Mouse (Mus musculus): ENCODE data around the gene Ttc6.

Gene Ttc6

DNA sequence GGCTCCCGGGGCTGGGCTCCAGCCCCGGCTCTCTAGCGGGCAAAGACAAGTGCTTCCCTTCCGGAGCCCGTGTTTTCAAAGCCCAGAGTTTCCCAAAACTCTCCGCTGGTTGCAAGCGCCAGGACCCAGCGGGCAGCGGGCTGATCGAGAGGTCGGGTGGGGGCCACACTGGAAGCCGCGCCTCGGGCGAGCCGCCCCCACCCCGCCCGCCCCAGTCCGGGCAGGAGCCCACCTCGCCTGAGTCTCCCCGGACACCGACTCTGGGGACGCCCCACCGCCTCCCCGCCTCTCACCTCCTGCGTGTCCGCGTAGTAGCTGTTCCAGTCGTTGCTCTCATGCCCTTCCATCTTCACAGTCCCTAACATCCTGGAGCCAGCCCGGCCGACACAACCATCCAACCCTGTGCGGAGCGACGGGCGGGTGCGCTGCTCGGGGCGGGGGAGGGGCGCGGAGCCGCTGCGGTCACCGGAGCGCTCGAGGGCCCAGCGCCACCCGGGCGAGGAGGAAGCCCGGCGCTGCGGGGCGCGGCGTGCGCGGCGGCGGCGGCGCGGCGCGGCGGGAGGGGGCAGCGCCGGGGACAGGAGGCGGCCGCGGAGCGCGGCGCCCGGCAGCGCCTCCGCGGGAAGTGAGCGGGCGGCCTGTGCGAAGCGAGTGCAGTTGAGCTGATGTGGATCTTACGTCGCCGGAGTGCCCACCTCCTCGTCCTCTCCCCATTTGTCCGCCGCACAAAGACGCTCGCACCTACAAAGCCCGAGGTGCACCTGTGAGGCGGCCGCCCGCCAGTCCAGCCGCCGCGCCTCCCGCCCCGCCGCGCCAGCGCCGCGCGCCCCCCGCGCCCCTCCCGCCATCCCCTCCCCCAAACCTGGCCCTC lies 18.3 kb upstream of the Ttc6 start:
- no peak for DNase-seq (ENCODE audit: low read depth)

DNA sequence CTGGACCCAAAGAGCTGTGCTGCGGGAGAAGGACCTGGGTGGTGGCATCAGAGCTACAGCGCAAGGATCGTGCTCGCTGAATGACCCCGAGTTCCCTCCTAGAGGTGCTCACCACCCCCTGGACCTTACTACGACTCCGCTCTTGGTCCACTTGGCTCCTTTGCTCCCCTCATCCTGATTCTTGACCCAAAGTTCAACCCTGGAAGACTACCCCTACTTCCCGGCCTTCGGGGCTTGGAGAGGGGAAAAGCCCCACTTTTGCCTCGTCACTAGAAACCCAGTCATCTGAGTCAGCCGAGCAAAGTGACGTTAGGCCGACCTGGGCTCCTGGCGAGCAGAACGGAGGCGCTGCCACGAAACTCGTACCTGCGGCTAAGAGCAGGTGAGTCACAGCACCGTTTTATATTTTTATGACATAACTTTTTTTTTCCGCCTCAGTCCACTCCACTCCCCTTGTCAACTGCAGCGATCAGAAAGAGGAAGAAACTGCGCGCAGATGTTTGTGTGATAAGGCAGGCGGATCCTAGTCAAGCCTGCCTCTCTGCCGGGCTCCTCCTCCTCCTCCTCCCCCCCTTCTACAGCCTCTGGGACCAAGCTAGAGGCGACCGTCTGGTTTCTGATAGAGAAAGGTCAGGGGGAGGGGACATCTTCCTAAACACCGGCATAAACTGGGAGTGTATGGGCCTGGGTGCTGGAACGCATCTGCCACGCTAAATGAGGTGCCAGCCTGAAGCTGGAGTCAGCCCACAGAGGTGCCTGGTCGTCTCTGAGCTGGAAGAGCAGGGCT lies 17.3 kb upstream of the Ttc6 start, which contains the start of gene Foxa1:
Gene Foxa1 (minus strand): TSS at position 502 of the 787 bp plus-strand sequence.
- no peak for DNase-seq (ENCODE audit: low read depth)

DNA sequence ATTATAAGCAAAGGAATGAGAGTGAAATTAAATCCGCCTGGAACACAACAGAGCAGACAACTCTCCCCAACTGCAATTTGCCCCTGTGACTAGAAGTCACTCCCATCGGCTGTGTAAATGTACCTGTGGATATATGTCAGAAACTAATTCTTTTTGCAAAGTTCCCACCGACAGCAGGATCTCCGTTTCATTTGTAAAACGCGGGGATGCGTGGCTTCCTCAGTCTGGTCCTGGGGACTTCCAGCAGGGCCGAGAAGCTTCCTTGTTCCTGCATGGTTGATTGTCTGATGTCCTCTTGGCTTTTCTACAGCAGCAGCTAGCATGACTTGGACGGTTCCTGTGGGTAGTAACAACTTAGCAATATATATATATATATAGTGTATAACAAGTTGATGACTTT lies 16.0 kb upstream of the Ttc6 start:
- no peak for DNase-seq (ENCODE audit: low read depth)

DNA sequence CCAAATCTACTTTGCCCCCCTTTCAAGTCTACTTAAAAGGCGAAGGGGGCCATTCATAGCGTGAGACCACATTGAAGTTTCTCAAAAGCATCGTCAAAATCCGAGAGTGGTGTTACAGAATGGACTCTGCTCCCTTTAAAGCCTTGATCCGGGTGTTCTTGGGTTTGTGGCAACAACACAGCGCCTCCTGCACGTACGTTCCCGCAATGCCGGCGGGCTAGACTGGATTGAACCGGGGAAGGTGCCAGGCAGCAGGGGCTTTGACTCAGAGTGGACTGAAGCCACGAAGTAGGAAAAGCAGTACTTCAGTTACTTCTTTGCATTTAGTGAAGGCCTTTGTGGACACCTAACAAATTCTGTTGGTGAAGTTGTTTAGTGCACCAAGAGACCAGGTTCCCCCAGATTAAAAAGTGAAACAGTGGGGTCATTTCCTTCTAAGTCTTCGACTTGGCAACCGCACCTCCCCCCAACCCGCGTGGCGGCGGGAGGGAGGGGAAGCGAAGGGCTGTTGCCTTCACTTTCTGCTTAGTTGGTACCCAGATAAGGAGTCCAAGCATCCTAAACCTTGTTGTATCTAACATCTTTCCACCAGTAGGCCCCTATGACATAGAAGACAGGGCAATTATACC lies 15.4 kb upstream of the Ttc6 start:
- no peak for DNase-seq (ENCODE audit: low read depth)

DNA sequence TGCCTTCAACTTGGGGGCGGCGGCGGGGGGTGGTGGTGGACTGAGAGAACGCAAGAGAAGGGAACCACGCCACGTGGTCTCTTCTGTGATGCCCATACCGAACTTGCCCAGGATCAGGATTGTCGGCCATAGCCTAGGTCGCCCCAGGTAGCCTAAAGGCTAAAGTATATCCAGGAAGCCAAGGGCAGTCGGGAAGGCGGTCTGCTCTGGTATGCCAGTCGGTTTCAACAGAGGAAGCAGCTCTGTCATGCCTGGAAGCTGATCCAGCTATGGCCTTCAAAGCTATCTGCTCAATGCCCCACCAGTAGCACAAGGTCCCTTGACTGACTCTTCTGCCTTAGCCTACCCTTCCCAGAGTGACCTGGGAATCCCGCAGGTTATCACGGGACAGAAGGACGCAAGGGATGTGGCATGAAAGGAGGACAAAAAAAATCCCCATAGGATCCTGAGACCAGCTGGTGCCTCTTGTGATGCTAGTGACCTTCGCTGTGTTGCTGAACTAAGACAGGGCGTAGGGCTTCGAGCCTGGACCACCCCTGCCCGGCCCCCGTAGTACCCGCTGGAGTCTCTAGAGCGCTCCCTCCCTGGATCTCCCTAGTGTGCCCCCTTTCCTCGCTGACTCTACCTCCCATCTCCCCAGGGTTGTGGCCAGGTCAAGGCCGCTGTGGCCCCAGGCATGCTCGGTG lies 14.8 kb upstream of the Ttc6 start:
- DNase-seq (ENCODE audit: low read depth) = no peak

DNA sequence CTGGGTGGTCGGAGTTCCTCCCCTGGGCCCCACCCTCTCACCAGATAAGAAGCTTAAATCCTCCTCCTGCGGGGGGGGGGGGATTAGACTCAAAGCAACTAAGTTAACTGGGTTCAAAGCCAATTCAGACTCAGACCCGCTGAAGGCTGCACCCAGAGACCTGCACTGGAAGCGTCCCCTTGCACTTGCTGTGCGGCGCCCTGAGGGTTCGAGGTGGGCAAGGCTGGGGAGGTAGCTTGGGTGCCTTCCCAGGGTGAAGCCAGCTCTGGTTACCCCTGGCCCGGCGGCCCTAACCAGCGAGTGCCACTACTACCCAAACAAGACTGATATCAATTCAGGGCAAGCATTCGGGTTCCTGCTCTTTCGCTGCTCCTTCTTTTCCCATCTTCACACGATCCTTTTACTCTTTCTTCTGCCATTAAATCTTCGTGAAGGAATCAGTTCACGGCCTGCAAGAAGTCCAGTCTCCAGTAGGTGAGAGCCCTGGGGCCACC lies 14.2 kb upstream of the Ttc6 start:
- no peak for DNase-seq (ENCODE audit: low read depth)

DNA sequence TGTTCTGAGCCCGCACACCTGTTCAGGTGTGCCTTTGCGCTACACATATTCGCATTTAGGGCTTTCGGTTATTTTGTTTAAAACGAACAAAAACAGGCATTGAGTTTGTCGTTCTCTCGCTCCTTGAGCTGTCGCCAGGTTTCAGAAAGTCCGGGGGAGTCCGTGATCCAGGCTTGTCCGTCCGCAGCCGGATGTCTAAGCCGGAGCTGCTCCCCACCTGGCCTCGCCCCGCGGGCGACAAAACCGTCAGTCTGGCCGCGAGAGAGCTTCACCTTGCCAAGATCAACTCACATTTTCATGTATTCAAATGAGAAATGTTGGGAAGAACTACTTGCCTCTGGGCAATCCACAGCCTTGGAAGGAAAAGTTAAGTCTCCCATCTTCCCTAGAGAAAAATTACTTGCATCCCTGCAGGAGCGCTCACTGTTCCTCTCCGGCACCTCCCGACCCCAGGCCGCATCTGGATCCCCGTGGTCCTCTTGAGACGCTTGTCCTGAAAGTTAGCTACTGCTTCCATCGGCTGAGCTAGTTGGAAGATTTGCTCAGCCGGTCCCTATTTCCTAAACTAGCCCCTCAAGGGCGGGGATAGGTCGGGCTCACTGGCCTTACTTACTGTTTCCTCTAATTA lies 13.6 kb upstream of the Ttc6 start:
- DNase-seq (ENCODE audit: low read depth) = no peak

DNA sequence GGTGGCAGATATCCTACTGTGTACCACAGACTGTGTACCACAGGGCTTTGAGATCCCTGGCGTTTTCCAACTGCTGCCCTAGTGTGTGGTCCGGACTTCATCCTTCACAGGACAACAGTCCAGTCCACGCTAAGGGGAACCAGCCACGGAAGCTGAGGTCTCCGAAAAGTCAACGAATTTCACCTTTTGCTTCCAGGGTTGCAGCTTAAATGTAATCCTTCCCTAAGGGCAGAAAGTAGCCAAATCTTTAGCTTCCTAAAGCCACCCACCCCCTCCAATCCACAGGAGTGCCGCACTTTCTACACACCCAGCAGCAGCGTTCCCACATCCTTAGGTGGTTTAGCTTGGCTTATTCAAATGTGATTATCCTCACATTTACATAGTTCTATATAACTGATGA lies 13.0 kb upstream of the Ttc6 start:
- no peak for DNase-seq (ENCODE audit: low read depth)

DNA sequence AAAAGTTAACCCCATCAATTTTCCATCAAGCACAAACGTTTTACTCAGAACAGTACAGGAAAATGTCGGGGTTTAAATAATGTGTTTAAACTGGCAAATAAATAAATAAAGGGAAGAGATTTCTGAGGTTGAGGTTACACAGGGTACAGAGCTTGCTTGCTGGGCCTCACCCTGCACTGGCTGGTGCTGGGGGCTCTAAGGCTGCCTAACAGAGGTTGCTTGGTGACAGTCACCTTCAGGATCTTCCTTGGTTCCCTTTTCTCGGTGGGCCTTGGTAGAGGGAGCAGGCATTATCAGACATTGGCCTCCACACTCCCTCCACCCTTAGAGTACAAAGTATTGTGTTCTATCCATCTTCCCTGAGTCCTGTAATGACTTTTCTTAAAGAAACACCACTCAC lies 11.6 kb upstream of the Ttc6 start:
- DNase-seq (ENCODE audit: low read depth) = no peak

DNA sequence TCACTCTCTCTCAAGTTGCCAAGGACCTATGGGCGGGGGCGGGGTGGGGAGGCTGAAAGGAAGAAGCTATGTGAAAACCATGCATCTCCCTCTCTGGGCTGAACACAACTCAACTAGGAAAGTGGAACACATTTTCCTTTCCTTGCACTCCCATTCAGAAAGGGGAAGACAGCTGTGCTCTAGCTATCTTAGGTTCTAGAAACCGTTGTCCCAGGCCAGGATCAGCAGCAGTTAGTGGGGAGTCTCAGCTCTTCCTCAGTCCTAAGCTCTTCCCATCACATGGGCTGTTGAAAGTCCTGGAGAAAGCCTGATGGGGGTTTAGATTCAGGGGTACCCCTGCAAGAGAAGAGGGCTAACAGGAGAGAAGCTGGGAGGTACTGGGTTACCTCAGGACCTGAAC lies 9.8 kb upstream of the Ttc6 start:
- no peak for DNase-seq (ENCODE audit: low read depth)

DNA sequence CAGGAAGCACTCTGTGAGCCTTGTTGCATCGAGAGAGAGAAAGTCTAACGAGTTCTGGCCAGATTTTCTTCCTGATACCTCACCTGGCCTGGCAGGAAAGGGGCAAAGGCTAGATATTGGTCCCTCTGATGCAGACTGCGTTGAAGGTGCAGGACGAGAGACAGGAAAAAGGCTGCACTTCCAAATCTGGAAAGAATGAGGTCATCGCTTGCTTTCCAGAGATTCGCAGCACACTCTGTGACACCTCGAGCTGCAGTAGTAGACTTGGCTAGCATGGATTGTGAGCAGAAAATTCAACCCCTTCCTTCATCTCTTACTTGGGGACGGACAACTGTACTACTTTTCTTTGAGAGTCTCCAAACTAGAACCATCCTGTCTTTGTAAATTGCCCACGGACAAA lies 7.9 kb downstream of the Ttc6 start:
- DNase-seq (ENCODE audit: low read depth) = no peak

DNA sequence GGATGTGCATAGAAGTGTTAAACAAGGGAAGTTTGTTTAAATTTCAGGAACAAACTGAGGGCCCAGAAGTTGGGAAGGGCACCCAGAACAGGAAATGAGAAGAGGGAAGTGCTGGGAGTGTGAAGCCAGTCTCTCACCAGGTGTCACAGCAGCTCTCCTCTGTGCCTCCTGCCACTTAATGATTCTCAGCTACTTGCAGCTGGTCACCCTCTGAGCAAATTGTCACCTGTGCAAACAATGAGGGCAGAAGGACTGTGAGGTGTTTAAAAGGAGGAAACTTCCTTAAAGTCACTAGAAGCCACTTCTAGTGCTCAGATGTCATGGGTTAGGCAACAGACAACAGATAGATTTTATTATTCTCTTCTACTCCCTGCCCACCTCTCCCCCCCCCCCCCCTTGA lies 8.5 kb downstream of the Ttc6 start:
- no peak for DNase-seq (ENCODE audit: low read depth)

DNA sequence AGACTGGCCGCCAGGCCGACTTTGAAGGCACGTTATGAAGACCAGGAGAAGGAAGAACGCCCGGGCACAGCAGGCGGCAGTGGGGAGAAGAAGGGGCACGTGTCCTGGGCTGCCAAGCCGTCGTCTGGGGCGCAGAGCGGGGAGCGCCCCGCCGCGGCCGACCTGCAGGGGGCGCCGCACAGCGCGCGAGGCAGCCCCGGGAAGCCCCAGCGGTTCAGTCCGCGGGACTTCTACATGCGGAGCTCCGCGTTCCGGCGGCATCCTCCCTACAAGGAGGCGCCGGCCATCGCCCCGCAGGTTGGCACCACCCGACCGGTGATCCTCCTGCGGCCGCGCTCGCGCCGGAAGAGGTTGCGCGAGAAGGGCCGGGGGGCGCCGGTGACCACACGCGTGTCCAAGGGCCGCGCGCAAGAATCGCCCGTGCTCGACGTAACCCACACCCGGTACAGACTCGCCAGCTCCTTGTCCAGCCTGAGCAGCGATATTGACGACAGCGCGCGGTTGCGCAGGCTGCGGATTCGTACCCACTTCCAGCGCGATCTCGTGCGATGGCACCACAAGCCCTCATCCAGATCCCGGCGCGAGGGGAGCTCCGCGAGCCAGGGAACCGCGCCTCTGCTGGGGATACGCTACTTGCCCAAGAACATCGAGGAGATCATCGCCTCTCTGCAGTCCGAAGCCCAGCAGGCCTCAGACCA lies 12.2 kb downstream of the Ttc6 start:
- DNase-seq (ENCODE audit: low read depth) = no peak

DNA sequence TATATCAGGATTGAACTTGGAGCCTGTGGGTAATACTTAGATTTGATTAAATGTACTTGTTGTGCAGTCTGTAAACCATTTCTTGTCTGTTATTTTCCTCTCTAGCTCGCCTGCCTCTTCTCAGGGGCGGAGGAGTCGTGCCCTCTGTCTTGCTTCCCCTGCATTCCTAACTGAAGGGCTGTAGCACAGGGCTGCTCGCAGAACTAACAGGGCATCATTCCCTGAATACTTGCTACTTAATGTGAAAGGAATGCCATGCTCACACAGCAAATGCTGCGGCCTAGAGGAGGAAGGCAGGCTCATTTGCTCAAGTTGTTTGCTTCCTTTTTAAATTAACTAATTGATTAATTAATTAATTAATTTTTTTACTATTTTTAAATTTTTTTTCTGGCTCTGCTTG lies 43.7 kb downstream of the Ttc6 start:
- DNase-seq (ENCODE audit: low read depth) = no peak

DNA sequence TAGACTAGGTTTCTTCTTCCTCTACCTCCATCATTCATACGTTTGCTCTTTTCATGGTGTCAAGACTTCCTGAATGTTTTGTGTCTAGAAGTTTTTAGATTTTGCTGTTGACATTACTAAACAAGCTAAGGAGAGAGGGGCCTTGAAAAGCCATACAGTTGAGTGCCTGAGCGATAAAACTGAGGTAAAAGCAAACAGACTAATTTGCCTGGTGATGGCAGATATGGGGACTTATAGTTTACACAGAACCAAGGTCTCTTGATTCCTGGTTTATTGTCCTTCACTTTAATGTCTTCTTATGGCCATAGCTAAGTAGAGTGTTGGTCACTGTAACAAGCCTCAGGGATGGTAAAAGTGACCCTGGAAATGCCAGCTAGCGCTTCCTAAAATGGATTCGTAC lies 51.2 kb downstream of the Ttc6 start:
- no peak for DNase-seq (ENCODE audit: low read depth)

DNA sequence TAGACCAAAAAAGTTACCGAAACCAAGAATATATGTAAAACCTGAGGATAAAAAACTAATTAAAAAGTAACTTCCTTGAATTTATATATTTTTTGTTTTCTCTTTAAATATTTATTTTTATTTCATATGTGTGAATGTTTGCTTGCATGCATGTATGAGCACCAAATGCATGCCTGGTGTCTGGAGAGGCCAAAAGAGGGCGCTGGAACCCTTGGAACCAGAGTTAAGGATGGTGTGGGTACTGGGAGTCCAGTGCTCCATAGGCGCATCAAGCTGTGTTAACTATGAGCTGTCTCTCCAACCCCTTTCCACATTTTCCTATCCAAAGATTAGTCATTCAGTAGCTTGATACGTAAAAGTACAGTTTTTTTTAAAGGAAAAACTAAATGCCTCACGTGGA lies 58.1 kb downstream of the Ttc6 start:
- no peak for DNase-seq (ENCODE audit: low read depth)

DNA sequence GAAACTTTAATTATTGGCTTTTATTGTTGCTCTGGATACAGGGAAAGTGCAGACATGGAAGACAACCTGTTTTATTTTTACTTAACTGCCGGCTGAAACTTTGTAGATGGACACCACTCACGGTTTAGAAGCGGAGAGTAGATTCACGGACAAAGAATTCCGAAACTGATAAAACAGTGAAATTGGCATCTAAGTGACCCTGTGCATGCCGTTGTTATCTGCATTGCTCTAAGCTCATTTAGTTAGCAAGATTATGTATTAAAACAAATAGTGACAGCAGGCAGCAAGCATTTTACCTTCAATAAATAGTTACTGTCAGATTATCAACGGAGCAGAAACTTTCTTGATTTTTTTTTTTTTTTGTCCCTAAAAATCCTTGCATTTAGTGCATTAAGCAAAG lies 59.4 kb downstream of the Ttc6 start:
- DNase-seq (ENCODE audit: low read depth) = no peak

DNA sequence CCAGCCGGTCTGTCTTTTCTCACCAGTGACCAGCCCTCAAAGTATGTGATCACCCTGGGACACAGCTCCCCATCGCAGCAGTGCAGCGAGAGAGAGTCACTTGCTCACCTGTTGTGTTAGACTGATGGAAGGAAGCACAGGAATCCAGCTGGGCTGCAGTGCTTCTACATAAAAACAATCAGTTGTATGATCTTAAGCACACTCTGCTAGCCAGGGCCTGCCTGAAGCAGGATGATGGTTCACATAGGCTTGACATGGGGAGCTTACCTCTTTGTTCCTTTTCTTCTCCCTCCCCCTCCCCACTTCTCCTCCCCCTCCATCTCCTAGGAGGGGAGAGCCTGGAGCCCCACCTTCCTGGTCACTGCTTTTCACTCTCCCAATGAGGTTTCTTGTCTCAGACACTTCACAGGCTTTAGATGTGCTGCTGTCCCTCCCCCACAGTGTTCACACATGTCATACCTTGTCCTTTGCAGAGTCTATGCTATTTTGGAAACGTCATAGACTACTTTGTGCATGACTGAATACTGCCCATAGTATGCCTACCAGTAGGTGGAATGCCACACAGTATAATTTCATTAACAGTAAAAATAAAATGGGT lies 60.2 kb downstream of the Ttc6 start:
- no peak for DNase-seq (ENCODE audit: low read depth)

DNA sequence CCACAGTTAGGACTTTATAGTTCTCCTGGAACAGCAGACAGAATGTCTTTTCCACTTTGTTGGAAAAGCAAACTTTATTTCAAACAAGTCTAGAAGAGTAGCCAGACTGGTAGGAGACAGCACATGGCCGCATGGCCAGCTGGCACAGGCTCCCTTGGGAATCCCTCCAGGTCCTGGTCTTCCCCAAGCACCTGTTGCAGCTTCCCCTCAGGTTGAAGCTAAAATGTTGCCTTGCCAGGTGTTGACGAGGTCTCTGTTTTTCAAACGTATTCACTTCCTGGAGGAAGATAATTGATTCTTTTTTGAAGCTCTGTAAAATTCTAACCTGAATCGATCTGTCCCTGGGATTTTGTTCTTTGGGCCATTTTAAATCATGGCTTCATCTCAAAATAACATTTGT lies 86.1 kb downstream of the Ttc6 start:
- no peak for DNase-seq (ENCODE audit: low read depth)

DNA sequence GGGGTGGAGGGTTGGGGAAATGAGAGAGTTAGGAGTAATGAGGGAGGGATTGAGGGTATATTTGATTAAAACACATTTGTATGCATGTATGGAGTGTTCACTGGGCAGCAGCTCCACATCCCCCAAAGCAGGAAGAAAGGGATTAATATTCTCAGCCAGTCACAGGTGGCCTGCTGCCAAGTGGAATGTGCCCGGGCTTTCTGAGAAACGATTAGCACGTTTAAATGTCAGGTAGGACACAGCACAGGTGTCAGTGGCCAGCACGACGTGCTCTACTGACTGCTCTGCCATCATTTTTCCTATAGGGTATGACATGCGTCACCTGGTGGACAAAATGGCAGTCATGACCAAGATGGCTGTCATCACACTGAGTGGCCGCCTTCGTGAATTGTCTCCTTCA lies 86.8 kb downstream of the Ttc6 start:
- DNase-seq (ENCODE audit: low read depth) = no peak
